Mouse (Mus musculus): Measurements from ENCODE around the gene D630045J12Rik. TPM values are rescaled to one million over a fixed set of nuclear protein-coding genes. Genes with fewer than 3 reads are reported as not detected.

Gene D630045J12Rik
- polyA plus RNA-seq, 1 experiment from 2014 or later = 6.2 TPM

DNA sequence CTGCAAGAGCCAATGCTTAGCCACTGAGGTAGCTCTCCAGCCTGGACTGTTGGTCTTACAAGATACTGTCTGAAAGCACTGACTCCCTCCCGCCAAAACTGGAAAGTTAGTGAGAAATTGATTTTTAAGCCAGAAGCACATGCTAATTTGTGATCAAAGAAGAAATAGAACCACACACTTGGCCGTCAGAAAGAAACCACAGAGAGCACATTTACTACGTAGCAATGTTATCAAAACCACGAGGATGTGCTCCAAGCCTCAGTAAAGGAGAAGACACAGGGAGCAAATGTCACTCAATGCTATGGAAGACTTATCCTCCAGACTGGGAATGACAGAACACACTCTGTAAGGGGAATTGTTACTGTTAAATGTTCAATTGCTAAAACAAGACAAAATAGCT, 12.3 kb downstream of the D630045J12Rik start:
- H3K36me3 ChIP-seq = no peaks in the 10 kb centered on the region

GRCm38 (mm10) chr6:38240618-38241017, 13.2 kb downstream of the D630045J12Rik start:
- Histone ChIP-seq H3K36me3 (no peaks in the 10 kb centered on the region), H3K4me2 (replicated peaks) (no peak overlapping the region), H3K9ac (no peak overlapping the region), H3K9me3 (replicated peaks) (no peaks in the 10 kb centered on the region), H3K4me3 (replicated peaks) (no peak overlapping the region), H3K27me3 (no peaks in the 10 kb centered on the region), H3K27ac (replicated peaks) (no peak overlapping the region), H3K4me1 (peaks cover 18% of the 10 kb centered on the region)
- ATAC-seq (ENCODE audit: insufficient number of reproducible peaks, low FRiP score, low TSS enrichment, low read depth) = no peak
- 60% methylated on average over 5 of the region's 5 CpGs for WGBS

More for the DNA sequence above, 12.3 kb downstream of the D630045J12Rik start:
- ATAC-seq (ENCODE audit: insufficient number of reproducible peaks, low FRiP score, low TSS enrichment, low read depth) = no peak
- Histone ChIP-seq H3K9ac (no peak overlapping the region), H3K4me3 (replicated peaks) (no peak overlapping the region), H3K9me3 (replicated peaks) (no peaks in the 10 kb centered on the region), H3K4me1 (peaks cover 21% of the 10 kb centered on the region), H3K4me2 (replicated peaks) (no peak overlapping the region), H3K27ac (replicated peaks) (no peak overlapping the region), H3K27me3 (no peaks in the 10 kb centered on the region)
- WGBS = 55% methylated on average over 4 of the region's 4 CpGs

DNA sequence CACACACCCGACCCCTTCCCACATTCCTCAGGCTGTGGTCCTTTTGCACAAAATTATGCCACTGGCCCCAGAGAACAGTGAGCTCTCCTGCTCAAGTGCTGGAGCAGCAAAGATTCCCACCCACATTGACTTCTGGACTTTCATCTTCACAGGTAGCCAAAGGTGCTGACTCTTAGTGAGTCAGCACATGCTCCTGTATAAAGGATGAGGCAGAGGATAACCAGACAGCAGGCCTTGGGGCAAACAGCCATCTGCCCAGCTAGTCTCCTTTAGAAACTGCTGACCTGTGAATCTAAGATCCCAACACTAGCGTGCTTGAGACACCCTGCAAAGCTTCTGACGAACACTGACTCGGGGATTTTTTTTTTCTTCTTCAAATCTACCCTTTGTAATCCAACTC, 15.4 kb downstream of the D630045J12Rik start:
- H3K27ac ChIP-seq (replicated peaks) = no peak overlapping the region
- no peak overlapping the region for H3K9ac ChIP-seq
- no peak overlapping the region for H3K4me2 ChIP-seq (replicated peaks)
- ATAC-seq (ENCODE audit: insufficient number of reproducible peaks, low FRiP score, low TSS enrichment, low read depth) = no peak
- peaks cover 8% of the 10 kb centered on the region for H3K4me1 ChIP-seq
- H3K9me3 ChIP-seq (replicated peaks) = no peaks in the 10 kb centered on the region
- no peaks in the 10 kb centered on the region for H3K27me3 ChIP-seq
- no peaks in the 10 kb centered on the region for H3K36me3 ChIP-seq
- WGBS = 66% methylated on average over 4 of the region's 4 CpGs
- H3K4me3 ChIP-seq (replicated peaks) = no peak overlapping the region

- H3K9me3 ChIP-seq (replicated peaks) = no peaks in the 10 kb centered on the region
- WGBS = 77% methylated on average over 7 of the region's 7 CpGs
- no peak overlapping the region for H3K4me2 ChIP-seq (replicated peaks)
- H3K27ac ChIP-seq (replicated peaks) = no peak overlapping the region
- no peaks in the 10 kb centered on the region for H3K36me3 ChIP-seq
- ATAC-seq (ENCODE audit: insufficient number of reproducible peaks, low FRiP score, low TSS enrichment, low read depth) = no peak
- no peak overlapping the region for H3K4me3 ChIP-seq (replicated peaks)
- no peak overlapping the region for H3K9ac ChIP-seq
- no peaks in the 10 kb centered on the region for H3K27me3 ChIP-seq
- H3K4me1 ChIP-seq = peaks cover 13% of the 10 kb centered on the region
Observed at GRCm38 (mm10) chr6:38235991-38236658, 17.7 kb downstream of the D630045J12Rik start.

- H3K36me3 ChIP-seq = no peaks in the 10 kb centered on the region
- WGBS = 94% methylated on average over 3 of the region's 3 CpGs
- no peak for ATAC-seq (ENCODE audit: insufficient number of reproducible peaks, low FRiP score, low TSS enrichment, low read depth)
Observed at GRCm38 (mm10) chr6:38233803-38234202, 20.0 kb downstream of the D630045J12Rik start.

GRCm38 (mm10) chr6:38232917-38233316, 20.9 kb downstream of the D630045J12Rik start:
- Histone ChIP-seq H3K36me3 (no peaks in the 10 kb centered on the region), H3K4me2 (replicated peaks) (no peak overlapping the region), H3K9me3 (replicated peaks) (no peaks in the 10 kb centered on the region), H3K27ac (replicated peaks) (no peak overlapping the region), H3K4me3 (replicated peaks) (no peak overlapping the region), H3K27me3 (no peaks in the 10 kb centered on the region), H3K4me1 (peaks cover 13% of the 10 kb centered on the region), H3K9ac (no peak overlapping the region)
- 76% methylated on average over 3 of the region's 3 CpGs for WGBS
- ATAC-seq (ENCODE audit: insufficient number of reproducible peaks, low FRiP score, low TSS enrichment, low read depth) = no peak

More at GRCm38 (mm10) chr6:38233803-38234202, 20.0 kb downstream of the D630045J12Rik start:
- Histone ChIP-seq H3K9ac (no peak overlapping the region), H3K4me3 (replicated peaks) (no peak overlapping the region), H3K4me1 (peaks cover 13% of the 10 kb centered on the region), H3K27me3 (no peaks in the 10 kb centered on the region), H3K4me2 (replicated peaks) (no peak overlapping the region), H3K27ac (replicated peaks) (no peak overlapping the region), H3K9me3 (replicated peaks) (no peaks in the 10 kb centered on the region)

DNA sequence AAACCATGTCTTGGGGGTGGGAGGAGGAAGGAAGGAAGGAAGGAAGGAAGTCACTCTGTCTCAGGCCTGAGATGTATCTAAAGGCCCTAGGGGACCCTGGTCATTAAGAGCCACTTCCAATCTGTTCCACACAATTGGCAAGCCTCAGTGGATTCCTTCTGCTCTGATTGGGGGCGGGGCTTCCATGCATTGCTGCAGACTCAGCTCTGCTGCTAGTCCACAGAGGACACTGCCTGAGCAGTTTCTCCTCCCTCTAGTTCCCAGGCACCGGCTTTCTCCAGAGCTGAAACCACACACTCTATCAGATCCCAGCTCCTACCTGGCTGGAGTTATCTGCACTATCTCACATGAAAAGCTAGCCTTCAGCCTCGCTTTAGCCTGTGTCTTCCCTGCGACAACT, 21.8 kb downstream of the D630045J12Rik start:
- Histone ChIP-seq H3K27ac (replicated peaks) (no peak overlapping the region), H3K4me2 (replicated peaks) (no peak overlapping the region)

GRCm38 (mm10) chr6:38224079-38224478, 29.7 kb downstream of the D630045J12Rik start:
- Histone ChIP-seq H3K9ac (no peak overlapping the region), H3K36me3 (no peaks in the 10 kb centered on the region), H3K4me1 (peaks cover 4% of the 10 kb centered on the region; the same call in 1 of the 2 replicates), H3K9me3 (replicated peaks) (no peaks in the 10 kb centered on the region), H3K27ac (replicated peaks) (0 out of 2 replicates have a peak overlapping the region, but pooled peaks have one; percentile 39), H3K4me2 (replicated peaks) (no peak overlapping the region), H3K4me3 (replicated peaks) (no peak overlapping the region), H3K27me3 (no peaks in the 10 kb centered on the region)
- no peak for ATAC-seq (ENCODE audit: insufficient number of reproducible peaks, low FRiP score, low TSS enrichment, low read depth)
- 30% methylated on average over 1 of the region's 1 CpGs for WGBS

More for the DNA sequence above, 21.8 kb downstream of the D630045J12Rik start:
- no peak overlapping the region for H3K4me3 ChIP-seq (replicated peaks)
- 57% methylated on average over 4 of the region's 4 CpGs for WGBS
- no peak overlapping the region for H3K9ac ChIP-seq
- no peaks in the 10 kb centered on the region for H3K9me3 ChIP-seq (replicated peaks)
- peak; percentile 55; the same call in 1 of the 2 replicates for ATAC-seq (ENCODE audit: insufficient number of reproducible peaks, low FRiP score, low TSS enrichment, low read depth)
- no peaks in the 10 kb centered on the region for H3K36me3 ChIP-seq
- H3K27me3 ChIP-seq = no peaks in the 10 kb centered on the region
- peaks cover 13% of the 10 kb centered on the region for H3K4me1 ChIP-seq

DNA sequence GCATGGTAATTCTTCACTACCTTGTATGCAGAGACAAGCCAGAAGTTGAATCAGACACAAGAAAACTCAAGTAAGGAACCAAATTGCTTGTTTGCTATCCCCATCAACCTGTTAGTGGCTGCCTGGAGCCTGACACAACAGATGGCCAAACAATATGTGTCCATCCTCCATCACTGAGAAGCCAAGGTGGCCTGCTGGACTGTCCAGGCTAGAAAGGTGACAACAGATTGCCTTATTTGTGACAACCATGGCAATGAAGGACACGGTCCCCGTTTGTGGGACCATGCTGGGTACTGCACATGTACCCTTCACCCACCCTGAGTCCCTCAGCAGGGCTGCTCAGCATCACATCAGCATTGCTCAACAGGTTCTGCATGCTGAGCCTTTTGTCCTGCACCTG, 34.5 kb downstream of the D630045J12Rik start:
- H3K4me1 ChIP-seq = peaks cover 3% of the 10 kb centered on the region; the same call in 1 of the 2 replicates
- no peak overlapping the region for H3K4me3 ChIP-seq (replicated peaks)
- H3K27ac ChIP-seq (replicated peaks) = no peak overlapping the region
- WGBS = 91% methylated on average over 2 of the region's 2 CpGs
- H3K9me3 ChIP-seq (replicated peaks) = no peaks in the 10 kb centered on the region
- H3K4me2 ChIP-seq (replicated peaks) = no peak overlapping the region
- H3K27me3 ChIP-seq = no peaks in the 10 kb centered on the region
- H3K36me3 ChIP-seq = no peaks in the 10 kb centered on the region
- H3K9ac ChIP-seq = no peak overlapping the region
- no peak for ATAC-seq (ENCODE audit: insufficient number of reproducible peaks, low FRiP score, low TSS enrichment, low read depth)

- no peak overlapping the region for H3K9ac ChIP-seq
- no peaks in the 10 kb centered on the region for H3K4me1 ChIP-seq
- 79% methylated on average over 14 of the region's 14 CpGs for WGBS
- no peak overlapping the region for H3K4me2 ChIP-seq (replicated peaks)
- H3K9me3 ChIP-seq (replicated peaks) = no peaks in the 10 kb centered on the region
- H3K4me3 ChIP-seq (replicated peaks) = no peak overlapping the region
- no peaks in the 10 kb centered on the region for H3K36me3 ChIP-seq
- no peaks in the 10 kb centered on the region for H3K27me3 ChIP-seq
- no peak overlapping the region for H3K27ac ChIP-seq (replicated peaks)
- no peak for ATAC-seq (ENCODE audit: insufficient number of reproducible peaks, low FRiP score, low TSS enrichment, low read depth)
Observed at GRCm38 (mm10) chr6:38215448-38216110, 38.2 kb downstream of the D630045J12Rik start.

- peak overlapping the region; percentile 73 for H3K27ac ChIP-seq (replicated peaks)
- ATAC-seq (ENCODE audit: insufficient number of reproducible peaks, low FRiP score, low TSS enrichment, low read depth) = no peak
- no peak overlapping the region for H3K4me2 ChIP-seq (replicated peaks)
- 71% methylated on average over 2 of the region's 2 CpGs for WGBS
- H3K27me3 ChIP-seq = no peaks in the 10 kb centered on the region
- H3K4me3 ChIP-seq (replicated peaks) = no peak overlapping the region
- no peaks in the 10 kb centered on the region for H3K36me3 ChIP-seq
- H3K4me1 ChIP-seq = peaks cover 45% of the 10 kb centered on the region
- no peak overlapping the region for H3K9ac ChIP-seq
- no peaks in the 10 kb centered on the region for H3K9me3 ChIP-seq (replicated peaks)
Observed at GRCm38 (mm10) chr6:38207621-38208020, 46.2 kb downstream of the D630045J12Rik start.
